Mouse (Mus musculus) liver, embryonic 12.5 days (tissue): ENCODE results near the gene Stn1. TPM values are rescaled to one million over a fixed set of nuclear protein-coding genes. Genes with fewer than 3 reads are reported as not detected.

Experiments used
- ATAC-seq: fragments of 200-750 bp; cut with Nextera tagmentation; 2 replicates; pipeline ENCODE4 v1.8.0; 2017; ENCODE audit warnings: moderate number of reproducible peaks, mild to moderate bottlenecking, moderate library complexity
- H3K27ac ChIP-seq: fragments of 300-500 bp; sonication (generic); 2 replicates; pipeline ENCODE4 v1.5.1; 2016; ENCODE audit warnings: mild to moderate bottlenecking
- H3K27me3 ChIP-seq: fragments of 300-500 bp; sonication (generic); replicated peaks from 2 replicates; pipeline ENCODE4 v1.6.1; 2016; ENCODE audit warnings: mild to moderate bottlenecking, moderate library complexity
- H3K36me3 ChIP-seq: fragments of 300-500 bp; sonication (generic); 2 replicates; pipeline ENCODE4 v1.6.1; 2016; ENCODE audit warnings: mild to moderate bottlenecking, moderate library complexity
- H3K4me1 ChIP-seq: fragments of 300-500 bp; sonication (generic); 2 replicates; pipeline ENCODE4 v1.6.1; 2016
- H3K4me2 ChIP-seq: fragments of 300-500 bp; sonication (generic); 2 replicates; pipeline ENCODE4 v1.6.1; 2016; ENCODE audit warnings: mild to moderate bottlenecking, moderate library complexity
- H3K4me3 ChIP-seq: fragments of 300-500 bp; sonication (generic); 2 replicates; pipeline ENCODE4 v1.5.1; 2016; ENCODE audit warnings: mild to moderate bottlenecking, moderate library complexity
- H3K9ac ChIP-seq: fragments of 300-500 bp; sonication (generic); 2 replicates; pipeline ENCODE4 v1.6.1; 2016; ENCODE audit warnings: mild to moderate bottlenecking, moderate library complexity
- H3K9me3 ChIP-seq: fragments of 300-500 bp; sonication (generic); replicated peaks from 2 replicates; pipeline ENCODE4 v1.6.1; 2016; ENCODE audit warnings: mild to moderate bottlenecking, moderate library complexity
- WGBS: fragments of 180-500 bp; shearing (Covaris S2); methylation state at CpG from one replicate; pipeline ENCODE4 v1.1.7; 2016; ENCODE audit not compliant: insufficient replicate concordance; 5-methylcytosine and 5-hydroxymethylcytosine counted together
- polyA plus RNA-seq: library from polyadenylated mRNA; unstranded; fragments of >200 nt; fragmentation: Nextera tagmentation; extraction: Ambion mirVana; gene quantifications from 2 replicates; pipeline ENCODE4 v1.2.1, GENCODE M21; 2016

Stn1 gene
- polyA plus RNA-seq, 1 experiment from 2014 or later: 17.4 TPM

DNA sequence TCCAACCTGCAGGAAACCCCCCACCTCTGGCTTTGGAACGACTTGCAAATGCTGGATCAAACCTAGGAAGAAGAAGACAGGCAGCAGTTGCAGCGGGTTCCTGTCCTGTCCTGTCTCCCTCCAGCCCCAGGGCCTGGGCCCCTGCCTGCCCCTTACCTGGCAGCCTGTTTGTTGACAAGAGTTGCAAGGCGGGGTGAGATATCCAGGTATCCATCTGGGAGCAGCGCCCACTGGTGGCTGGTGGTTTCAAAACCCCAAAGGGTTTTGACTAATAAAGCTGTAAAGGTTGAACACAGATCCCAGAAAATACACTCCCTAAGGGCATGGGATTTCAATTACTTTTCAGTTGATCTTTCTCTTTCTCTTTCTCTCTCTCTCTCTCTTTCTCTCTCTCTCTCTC is 49.1 kb downstream of the Stn1 start:
- no peak overlapping the region for H3K4me3 ChIP-seq
- no peak overlapping the region for H3K4me2 ChIP-seq
- no peak overlapping the region for H3K27ac ChIP-seq
- peaks cover 4% of the 10 kb centered on the region; the same call in 1 of the 2 replicates for H3K27me3 ChIP-seq
- peaks cover 5% of the 10 kb centered on the region; the same call in 1 of the 2 replicates for H3K4me1 ChIP-seq
- ATAC-seq: no peak
- 0 out of 2 replicates have a peak, but pooled peaks cover 2% of the 10 kb centered on the region for H3K36me3 ChIP-seq
- no peak overlapping the region for H3K9ac ChIP-seq
- 32% methylated on average over 4 of the region's 4 CpGs for WGBS
- H3K9me3 ChIP-seq: no peaks in the 10 kb centered on the region

DNA sequence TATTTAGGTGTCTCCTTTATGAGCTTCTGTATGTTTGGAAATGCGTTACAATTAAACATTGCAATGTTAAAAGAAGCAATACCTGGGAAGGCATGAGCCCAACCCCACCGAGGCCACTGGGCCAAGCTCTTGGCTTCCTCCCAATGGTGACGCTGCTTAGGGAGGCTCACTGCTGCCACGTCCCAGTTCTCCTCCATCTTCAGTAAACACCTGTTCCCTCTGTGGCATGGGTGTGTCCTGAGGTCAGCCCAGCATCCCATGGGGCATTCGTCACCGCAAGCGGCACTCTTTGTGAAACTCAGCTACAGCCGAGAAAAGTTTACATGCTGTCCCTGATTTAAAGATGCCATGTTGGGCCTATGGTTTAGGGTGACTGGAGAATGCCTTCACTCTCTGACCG is 49.7 kb downstream of the Stn1 start:
- Histone ChIP-seq H3K4me2 (no peak overlapping the region), H3K27ac (no peak overlapping the region), H3K4me3 (no peak overlapping the region), H3K9me3 (no peaks in the 10 kb centered on the region), H3K9ac (no peak overlapping the region), H3K4me1 (peaks cover 5% of the 10 kb centered on the region; the same call in 1 of the 2 replicates), H3K27me3 (no peaks in the 10 kb centered on the region; the same call in 1 of the 2 replicates), H3K36me3 (0 out of 2 replicates have a peak, but pooled peaks cover 2% of the 10 kb centered on the region)
- ATAC-seq: no peak
- 76% methylated on average over 9 of the region's 9 CpGs for WGBS

DNA sequence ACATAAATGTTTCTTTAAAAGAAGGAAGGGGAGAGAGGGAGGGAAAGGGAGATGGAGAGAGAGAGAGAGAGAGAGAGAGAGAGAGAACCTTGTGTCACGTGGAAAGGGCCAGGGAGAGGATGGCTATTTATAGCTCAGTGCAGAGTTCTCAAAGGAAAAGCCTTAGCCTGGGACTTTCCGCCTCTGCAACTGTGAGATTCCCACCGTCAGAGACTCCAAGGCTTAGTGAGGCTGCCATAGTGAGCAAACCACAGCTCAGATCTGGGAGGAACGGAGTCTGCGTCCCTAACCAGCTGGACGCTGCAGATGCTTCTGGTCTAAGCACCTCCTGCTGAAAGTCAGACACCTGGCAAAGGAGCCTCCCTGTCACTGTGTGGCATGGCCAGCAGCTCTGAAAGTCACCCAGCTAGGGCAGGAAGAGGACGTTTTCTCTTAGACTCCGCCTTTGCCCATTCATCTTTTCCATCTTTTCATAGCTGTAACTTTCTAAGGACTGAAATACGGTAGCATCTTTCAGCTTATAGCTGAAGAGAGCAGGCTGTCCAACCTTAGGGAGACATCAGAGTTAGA is 51.2 kb downstream of the Stn1 start:
- H3K4me3 ChIP-seq: no peak overlapping the region
- H3K9me3 ChIP-seq: 0 out of 2 replicates have a peak, but pooled peaks cover 5% of the 10 kb centered on the region
- H3K4me1 ChIP-seq: 0 out of 2 replicates have a peak, but pooled peaks cover 5% of the 10 kb centered on the region
- WGBS: 23% methylated on average over 9 of the region's 9 CpGs
- no peak overlapping the region for H3K9ac ChIP-seq
- no peak overlapping the region for H3K4me2 ChIP-seq
- 0 out of 2 replicates have a peak, but pooled peaks cover 2% of the 10 kb centered on the region for H3K36me3 ChIP-seq
- ATAC-seq: no peak
- no peaks in the 10 kb centered on the region; the same call in 1 of the 2 replicates for H3K27me3 ChIP-seq
- H3K27ac ChIP-seq: no peak overlapping the region

DNA sequence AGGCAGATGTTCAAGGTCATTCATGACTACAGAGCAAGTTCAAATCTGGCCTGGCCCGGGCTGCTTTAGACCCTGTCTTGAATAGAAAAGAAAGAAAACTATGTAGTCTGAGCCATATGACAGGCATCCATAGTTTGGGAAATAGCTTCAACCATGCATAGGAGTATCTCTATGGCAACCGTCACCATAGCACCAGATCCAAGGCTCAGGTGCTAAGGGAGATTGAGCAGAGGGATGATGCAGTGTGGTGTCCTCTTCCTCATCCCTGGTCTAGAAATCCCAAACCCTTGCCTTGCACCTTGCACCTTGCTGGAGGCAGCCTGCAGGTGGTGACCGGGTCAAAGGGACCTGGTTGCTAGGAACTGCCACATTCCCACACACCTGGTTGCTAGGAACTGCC is 53.2 kb downstream of the Stn1 start:
- ATAC-seq: no peak

DNA sequence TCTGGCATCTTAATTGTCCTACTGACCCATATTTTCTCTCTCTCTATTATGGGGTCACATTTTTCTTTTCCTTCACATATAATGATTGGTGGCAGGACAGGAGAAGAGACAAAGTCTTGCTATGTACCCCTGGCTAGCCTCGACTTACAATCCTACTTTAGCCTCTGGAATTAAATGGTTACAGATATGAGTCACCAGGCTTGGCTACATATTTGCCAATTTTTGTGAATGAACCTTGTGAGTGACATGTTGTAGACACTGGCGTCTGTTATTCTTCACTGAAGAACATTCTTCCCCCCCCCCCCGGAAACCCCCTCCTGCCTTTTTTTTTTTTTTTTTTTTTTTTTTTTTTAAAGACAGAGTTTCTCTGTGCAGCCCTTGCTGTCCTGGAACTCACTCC is 54.0 kb downstream of the Stn1 start:
- no peak overlapping the region for H3K27ac ChIP-seq

More for the DNA sequence above, 53.2 kb downstream of the Stn1 start:
- Histone ChIP-seq H3K27me3 (no peaks in the 10 kb centered on the region; the same call in 1 of the 2 replicates), H3K36me3 (no peaks in the 10 kb centered on the region), H3K4me1 (0 out of 2 replicates have a peak, but pooled peaks cover 5% of the 10 kb centered on the region), H3K9ac (no peak overlapping the region), H3K27ac (no peak overlapping the region), H3K9me3 (0 out of 2 replicates have a peak, but pooled peaks cover 5% of the 10 kb centered on the region), H3K4me2 (no peak overlapping the region), H3K4me3 (no peak overlapping the region)
- WGBS: 75% methylated on average over 3 of the region's 3 CpGs

DNA sequence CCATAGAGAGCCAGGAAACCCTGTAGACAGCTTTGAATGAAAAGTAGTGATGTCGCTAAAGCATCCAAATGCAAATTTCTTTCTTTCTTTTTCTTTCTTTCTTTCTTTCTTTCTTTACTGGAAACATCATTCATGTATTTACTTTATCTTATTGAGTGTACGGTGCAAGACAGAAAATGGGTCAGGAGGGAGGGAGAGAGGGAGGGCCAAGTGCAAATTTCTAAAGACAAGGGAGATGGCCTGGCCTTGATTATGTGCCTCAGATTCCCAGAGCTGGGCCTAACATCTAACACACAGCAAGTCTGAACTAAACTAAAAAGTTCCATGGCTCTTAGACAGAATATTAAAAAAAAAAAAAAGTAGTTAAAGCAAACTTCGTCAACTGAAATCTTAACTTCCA is 63.9 kb downstream of the Stn1 start:
- WGBS: 67% methylated on average over 3 of the region's 3 CpGs
- Histone ChIP-seq H3K27me3 (peaks cover 9% of the 10 kb centered on the region; the same call in 1 of the 2 replicates), H3K36me3 (no peaks in the 10 kb centered on the region)

More for the DNA sequence above, 54.0 kb downstream of the Stn1 start:
- WGBS: 69% methylated on average over 3 of the region's 3 CpGs
- Histone ChIP-seq H3K4me2 (no peak overlapping the region), H3K4me3 (no peak overlapping the region), H3K4me1 (0 out of 2 replicates have a peak, but pooled peaks cover 5% of the 10 kb centered on the region), H3K9me3 (0 out of 2 replicates have a peak, but pooled peaks cover 5% of the 10 kb centered on the region), H3K9ac (no peak overlapping the region), H3K27me3 (no peaks in the 10 kb centered on the region; the same call in 1 of the 2 replicates), H3K36me3 (no peaks in the 10 kb centered on the region)
- no peak for ATAC-seq

DNA sequence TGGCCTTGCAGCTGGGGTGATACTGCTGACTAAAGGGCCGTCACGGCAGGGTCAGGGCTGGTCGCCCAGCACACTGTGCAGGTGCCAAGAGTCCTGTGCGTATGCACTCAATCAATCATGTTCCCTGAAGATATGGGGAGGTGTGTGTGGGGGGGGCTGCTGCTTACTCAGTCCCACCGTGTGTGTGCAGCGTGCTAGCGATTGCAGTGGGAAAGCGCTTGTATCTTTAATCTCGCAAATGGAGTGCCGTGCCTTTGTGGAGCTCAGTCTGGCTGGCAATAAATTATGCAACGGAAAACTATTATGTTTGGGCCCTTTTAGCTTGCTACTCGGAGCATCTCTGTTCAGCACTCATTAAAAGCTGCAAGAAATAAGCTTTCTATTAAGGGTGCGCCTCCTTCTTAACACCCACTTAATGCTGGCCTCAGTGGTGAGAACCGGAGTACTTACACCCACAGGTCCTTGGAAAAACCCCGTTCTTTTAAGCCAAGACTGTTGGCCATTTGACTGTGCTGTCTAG is 64.4 kb downstream of the Stn1 start:
- no peaks in the 10 kb centered on the region for H3K36me3 ChIP-seq
- WGBS: 66% methylated on average over 15 of the region's 15 CpGs
- no peak overlapping the region for H3K9ac ChIP-seq
- no peaks in the 10 kb centered on the region for H3K9me3 ChIP-seq
- H3K4me3 ChIP-seq: no peak overlapping the region
- peaks cover 9% of the 10 kb centered on the region; the same call in 1 of the 2 replicates for H3K27me3 ChIP-seq
- no peak for ATAC-seq
- H3K27ac ChIP-seq: no peak overlapping the region
- H3K4me2 ChIP-seq: no peak overlapping the region
- H3K4me1 ChIP-seq: peaks cover 33% of the 10 kb centered on the region

More for the DNA sequence above, 63.9 kb downstream of the Stn1 start:
- no peak overlapping the region for H3K27ac ChIP-seq
- no peak overlapping the region for H3K4me2 ChIP-seq
- H3K9ac ChIP-seq: no peak overlapping the region
- no peak overlapping the region for H3K4me3 ChIP-seq
- no peaks in the 10 kb centered on the region for H3K9me3 ChIP-seq
- no peak for ATAC-seq
- peaks cover 28% of the 10 kb centered on the region for H3K4me1 ChIP-seq

DNA sequence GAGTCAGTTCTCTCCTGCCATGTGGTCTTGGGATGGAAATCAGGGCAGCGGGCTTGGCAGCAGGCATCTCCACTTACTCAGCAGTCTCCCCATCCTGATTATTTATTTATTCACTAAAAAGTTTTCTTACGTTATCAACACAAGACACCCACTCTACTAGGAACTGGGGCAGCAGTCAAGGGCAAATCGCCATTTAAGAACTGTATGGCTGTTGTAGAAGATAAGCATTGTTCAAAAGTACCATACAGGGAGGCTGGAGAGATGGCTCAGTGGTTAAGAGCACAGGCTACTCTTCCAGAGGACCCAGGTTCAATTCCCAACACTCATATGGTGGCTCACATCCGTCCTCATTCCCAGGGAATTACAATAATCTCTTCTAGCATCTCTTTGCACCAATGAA is 65.5 kb downstream of the Stn1 start:
- Histone ChIP-seq H3K36me3 (no peaks in the 10 kb centered on the region), H3K9me3 (no peaks in the 10 kb centered on the region), H3K9ac (no peak overlapping the region), H3K4me1 (peaks cover 33% of the 10 kb centered on the region), H3K4me2 (no peak overlapping the region), H3K27me3 (peaks cover 9% of the 10 kb centered on the region; the same call in 1 of the 2 replicates), H3K4me3 (no peak overlapping the region), H3K27ac (no peak overlapping the region)
- ATAC-seq: peak; percentile 78
- 32% methylated on average over 4 of the region's 4 CpGs for WGBS

DNA sequence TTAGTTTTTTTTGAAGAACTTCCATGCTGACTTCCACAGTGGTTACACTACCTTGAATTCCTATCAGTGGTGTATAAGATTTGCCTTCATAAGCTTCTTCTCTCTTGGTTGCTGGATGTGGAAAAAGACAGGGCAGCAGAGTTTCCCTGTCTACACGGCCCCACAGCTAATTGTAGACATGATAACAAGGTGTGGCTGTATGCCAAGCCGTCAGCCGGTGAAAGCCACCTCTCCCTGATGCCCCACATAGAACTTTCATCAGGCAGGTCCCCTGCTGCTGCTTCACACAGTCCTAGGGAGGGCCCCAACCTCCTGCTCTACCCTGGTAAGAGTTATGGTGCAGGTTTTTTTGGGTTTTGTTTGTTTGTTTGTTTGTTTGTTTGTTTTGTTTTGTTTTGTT is 68.6 kb downstream of the Stn1 start:
- Histone ChIP-seq H3K9ac (no peak overlapping the region), H3K4me2 (no peak overlapping the region), H3K4me3 (no peak overlapping the region), H3K4me1 (peaks cover 50% of the 10 kb centered on the region), H3K36me3 (no peaks in the 10 kb centered on the region), H3K9me3 (no peaks in the 10 kb centered on the region), H3K27ac (no peak overlapping the region), H3K27me3 (peaks cover 24% of the 10 kb centered on the region)
- 41% methylated on average over 3 of the region's 3 CpGs for WGBS
- ATAC-seq: no peak

DNA sequence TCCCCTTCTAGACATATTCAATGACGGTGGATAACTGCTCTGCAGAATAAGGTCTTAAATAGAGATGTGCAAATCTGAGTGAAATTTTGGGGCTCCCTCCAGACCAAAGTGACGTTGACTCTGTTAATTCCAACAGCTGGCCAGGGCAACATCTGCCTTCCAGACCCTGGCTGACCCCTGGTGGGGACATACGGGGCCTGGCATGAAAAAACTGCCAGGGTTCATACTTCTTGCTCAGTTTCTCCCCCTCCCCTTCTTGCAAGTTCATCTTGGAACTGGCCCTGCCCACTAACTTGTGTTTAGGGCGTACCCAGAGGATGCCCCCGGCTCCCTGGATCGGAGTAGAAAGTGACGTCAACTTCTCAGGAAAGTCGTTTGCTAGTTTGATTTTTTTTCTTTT is 70.5 kb downstream of the Stn1 start:
- Histone ChIP-seq H3K4me2 (no peak overlapping the region), H3K9ac (no peak overlapping the region), H3K27ac (no peak overlapping the region), H3K4me3 (no peak overlapping the region), H3K36me3 (peaks cover 5% of the 10 kb centered on the region; the same call in 1 of the 2 replicates), H3K27me3 (peaks cover 38% of the 10 kb centered on the region), H3K4me1 (peaks cover 53% of the 10 kb centered on the region), H3K9me3 (0 out of 2 replicates have a peak, but pooled peaks cover 1% of the 10 kb centered on the region)
- no peak for ATAC-seq
- WGBS: 80% methylated on average over 8 of the region's 8 CpGs

DNA sequence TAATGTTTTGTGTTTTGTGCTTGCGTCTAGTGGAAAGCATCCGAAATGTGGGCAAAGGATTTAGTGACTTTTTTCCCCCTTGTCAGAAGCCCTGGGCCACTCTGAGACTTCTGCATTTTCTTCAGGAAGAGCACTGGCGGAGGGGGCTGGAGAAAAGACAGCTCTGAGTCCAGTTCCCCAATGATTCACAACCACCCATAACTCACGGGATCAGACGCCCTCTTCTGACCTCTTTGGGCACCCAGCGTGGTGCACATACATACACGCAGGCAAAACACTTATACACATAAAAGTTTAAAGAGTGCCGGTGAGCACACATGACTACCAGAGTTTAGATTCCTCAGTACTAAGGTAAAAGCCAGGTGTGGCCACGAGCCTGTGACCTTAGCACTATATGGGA is 71.8 kb downstream of the Stn1 start:
- Histone ChIP-seq H3K36me3 (peaks cover 6% of the 10 kb centered on the region; the same call in 1 of the 2 replicates), H3K9me3 (0 out of 2 replicates have a peak, but pooled peaks cover 3% of the 10 kb centered on the region), H3K9ac (no peak overlapping the region), H3K27ac (peak overlapping the region; percentile 79), H3K4me3 (peak overlapping the region; percentile 71; the same call in 1 of the 2 replicates), H3K4me2 (peak overlapping the region; percentile 96), H3K27me3 (peaks cover 38% of the 10 kb centered on the region), H3K4me1 (peaks cover 50% of the 10 kb centered on the region)
- no peak for ATAC-seq
- WGBS: 29% methylated on average over 9 of the region's 9 CpGs
